Mouse (Mus musculus): ENCODE measurements around the gene Rasa3.

Rasa3 gene

GRCm38 (mm10) chr8:13689331-13689730 is 11.9 kb upstream of the Rasa3 start:
- no peak for TF ChIP-seq CTCF (conservative IDR thresholded peaks at IDR 0.05; ENCODE audit: low read length)
- TF ChIP-seq POU5F1 (IDR thresholded peaks at IDR 0.05; ENCODE audit: borderline replicate concordance, low read length): no peak
- no peak for TF ChIP-seq NANOG (IDR thresholded peaks at IDR 0.05; ENCODE audit: borderline replicate concordance, low read length)
- Histone ChIP-seq H3K27me3 (ENCODE audit: insufficient read depth, low read length) (no peaks in the 10 kb centered on the region), H3K9me3 (ENCODE audit: low read length) (no peaks in the 10 kb centered on the region), H3K36me3 (ENCODE audit: insufficient read depth, low read length) (no peaks in the 10 kb centered on the region), H3K4me3 (replicated peaks; ENCODE audit: low read length) (no peak overlapping the region), H3K4me1 (replicated peaks; ENCODE audit: low read depth, low read length) (peaks cover 6% of the 10 kb centered on the region; the same call in 1 of the 2 replicates)

- Histone ChIP-seq H3K36me3 (ENCODE audit: insufficient read depth, low read length) (no peaks in the 10 kb centered on the region), H3K9me3 (ENCODE audit: low read length) (no peaks in the 10 kb centered on the region), H3K4me3 (replicated peaks; ENCODE audit: low read length) (no peak overlapping the region), H3K4me1 (replicated peaks; ENCODE audit: low read depth, low read length) (peaks cover 6% of the 10 kb centered on the region; the same call in 1 of the 2 replicates), H3K27me3 (ENCODE audit: insufficient read depth, low read length) (no peaks in the 10 kb centered on the region; the same call in 1 of the 2 replicates)
- TF ChIP-seq CTCF (conservative IDR thresholded peaks at IDR 0.05; ENCODE audit: low read length) (no peak), NANOG (IDR thresholded peaks at IDR 0.05; ENCODE audit: borderline replicate concordance, low read length) (no peak), POU5F1 (IDR thresholded peaks at IDR 0.05; ENCODE audit: borderline replicate concordance, low read length) (no peak)
Measured at GRCm38 (mm10) chr8:13688461-13688860, 11.1 kb upstream of the Rasa3 start.

GRCm38 (mm10) chr8:13687941-13688340 is 10.5 kb upstream of the Rasa3 start:
- no peaks in the 10 kb centered on the region; the same call in 1 of the 2 replicates for H3K27me3 ChIP-seq (ENCODE audit: insufficient read depth, low read length)
- TF ChIP-seq POU5F1 (IDR thresholded peaks at IDR 0.05; ENCODE audit: borderline replicate concordance, low read length) (no peak), CTCF (conservative IDR thresholded peaks at IDR 0.05; ENCODE audit: low read length) (no peak)
- no peaks in the 10 kb centered on the region for H3K36me3 ChIP-seq (ENCODE audit: insufficient read depth, low read length)
- H3K9me3 ChIP-seq (ENCODE audit: low read length): no peaks in the 10 kb centered on the region
- H3K4me3 ChIP-seq (replicated peaks; ENCODE audit: low read length): no peak overlapping the region
- H3K4me1 ChIP-seq (replicated peaks; ENCODE audit: low read depth, low read length): peaks cover 6% of the 10 kb centered on the region; the same call in 1 of the 2 replicates

GRCm38 (mm10) chr8:13687101-13687717 is 9.8 kb upstream of the Rasa3 start:
- Histone ChIP-seq H3K4me1 (replicated peaks; ENCODE audit: low read depth, low read length) (peaks cover 6% of the 10 kb centered on the region; the same call in 1 of the 2 replicates), H3K9me3 (ENCODE audit: low read length) (no peaks in the 10 kb centered on the region), H3K27me3 (ENCODE audit: insufficient read depth, low read length) (no peaks in the 10 kb centered on the region; the same call in 1 of the 2 replicates), H3K4me3 (replicated peaks; ENCODE audit: low read length) (no peak overlapping the region), H3K36me3 (ENCODE audit: insufficient read depth, low read length) (no peaks in the 10 kb centered on the region)
- TF ChIP-seq CTCF (conservative IDR thresholded peaks at IDR 0.05; ENCODE audit: low read length): peak; percentile 28
- no peak for TF ChIP-seq NANOG (IDR thresholded peaks at IDR 0.05; ENCODE audit: borderline replicate concordance, low read length)

- no peaks in the 10 kb centered on the region; the same call in 1 of the 2 replicates for H3K27me3 ChIP-seq (ENCODE audit: insufficient read depth, low read length)
- no peaks in the 10 kb centered on the region for H3K9me3 ChIP-seq (ENCODE audit: low read length)
- no peaks in the 10 kb centered on the region for H3K36me3 ChIP-seq (ENCODE audit: insufficient read depth, low read length)
- TF ChIP-seq NANOG (IDR thresholded peaks at IDR 0.05; ENCODE audit: borderline replicate concordance, low read length): no peak
- TF ChIP-seq POU5F1 (IDR thresholded peaks at IDR 0.05; ENCODE audit: borderline replicate concordance, low read length): no peak
- no peak for TF ChIP-seq CTCF (conservative IDR thresholded peaks at IDR 0.05; ENCODE audit: low read length)
- no peak overlapping the region for H3K4me3 ChIP-seq (replicated peaks; ENCODE audit: low read length)
- peaks cover 6% of the 10 kb centered on the region; the same call in 1 of the 2 replicates for H3K4me1 ChIP-seq (replicated peaks; ENCODE audit: low read depth, low read length)
Measured at GRCm38 (mm10) chr8:13686426-13686825, 9.0 kb upstream of the Rasa3 start.

GRCm38 (mm10) chr8:13685674-13686314 is 8.4 kb upstream of the Rasa3 start:
- no peak for TF ChIP-seq NANOG (IDR thresholded peaks at IDR 0.05; ENCODE audit: borderline replicate concordance, low read length)
- TF ChIP-seq POU5F1 (IDR thresholded peaks at IDR 0.05; ENCODE audit: borderline replicate concordance, low read length): no peak
- Histone ChIP-seq H3K4me1 (replicated peaks; ENCODE audit: low read depth, low read length) (peaks cover 6% of the 10 kb centered on the region; the same call in 1 of the 2 replicates), H3K9me3 (ENCODE audit: low read length) (no peaks in the 10 kb centered on the region), H3K36me3 (ENCODE audit: insufficient read depth, low read length) (no peaks in the 10 kb centered on the region), H3K4me3 (replicated peaks; ENCODE audit: low read length) (no peak overlapping the region), H3K27me3 (ENCODE audit: insufficient read depth, low read length) (peaks cover 6% of the 10 kb centered on the region)

GRCm38 (mm10) chr8:13684131-13684530 is 6.7 kb upstream of the Rasa3 start:
- Histone ChIP-seq H3K36me3 (ENCODE audit: insufficient read depth, low read length) (no peaks in the 10 kb centered on the region), H3K4me3 (replicated peaks; ENCODE audit: low read length) (no peak overlapping the region), H3K27me3 (ENCODE audit: insufficient read depth, low read length) (peaks cover 23% of the 10 kb centered on the region), H3K4me1 (replicated peaks; ENCODE audit: low read depth, low read length) (peaks cover 6% of the 10 kb centered on the region; the same call in 1 of the 2 replicates), H3K9me3 (ENCODE audit: low read length) (no peaks in the 10 kb centered on the region)
- TF ChIP-seq NANOG (IDR thresholded peaks at IDR 0.05; ENCODE audit: borderline replicate concordance, low read length): no peak
- TF ChIP-seq POU5F1 (IDR thresholded peaks at IDR 0.05; ENCODE audit: borderline replicate concordance, low read length): no peak
- TF ChIP-seq CTCF (conservative IDR thresholded peaks at IDR 0.05; ENCODE audit: low read length): no peak

GRCm38 (mm10) chr8:13678182-13678581 is 779 bp upstream of the Rasa3 start:
- peak overlapping the region; percentile 93 for H3K4me3 ChIP-seq (replicated peaks; ENCODE audit: low read length)
- no peaks in the 10 kb centered on the region for H3K36me3 ChIP-seq (ENCODE audit: insufficient read depth, low read length)
- H3K27me3 ChIP-seq (ENCODE audit: insufficient read depth, low read length): peaks cover 69% of the 10 kb centered on the region
- TF ChIP-seq CTCF (conservative IDR thresholded peaks at IDR 0.05; ENCODE audit: low read length) (no peak), POU5F1 (IDR thresholded peaks at IDR 0.05; ENCODE audit: borderline replicate concordance, low read length) (no peak), NANOG (IDR thresholded peaks at IDR 0.05; ENCODE audit: borderline replicate concordance, low read length) (no peak)
- peaks cover 19% of the 10 kb centered on the region for H3K4me1 ChIP-seq (replicated peaks; ENCODE audit: low read depth, low read length)
- no peaks in the 10 kb centered on the region for H3K9me3 ChIP-seq (ENCODE audit: low read length)
